Mouse (Mus musculus): Measurements from ENCODE around the gene Ltn1. TPM values are rescaled to one million over a fixed set of nuclear protein-coding genes. Genes with fewer than 3 reads are reported as not detected.

Gene Ltn1
- total and polyA plus RNA-seq, 2 experiments from 2014 or later, result 19.1 to 22.1 TPM

GRCm38 (mm10) chr16:87364231-87364630 is 68.2 kb downstream of the Ltn1 start:
- no peaks in the 10 kb centered on the region for H3K4me1 ChIP-seq (ENCODE audit: insufficient read depth)
- no peak overlapping the region for H3K27ac ChIP-seq (ENCODE audit: low read depth, low read length)
- H3K9ac ChIP-seq, result no peak overlapping the region
- no peak overlapping the region for H3K4me3 ChIP-seq (ENCODE audit: low read depth, low read length)
- no peaks in the 10 kb centered on the region for H3K27me3 ChIP-seq (ENCODE audit: insufficient read depth, low read length)
- no peak for TF ChIP-seq CTCF (IDR thresholded peaks at IDR 0.05; ENCODE audit: low read depth)
- H3K4me2 ChIP-seq (ENCODE audit: low read depth), result no peak overlapping the region
- no peak for ATAC-seq
- 95% methylated on average over 4 of the region's 4 CpGs for WGBS
- H3K36me3 ChIP-seq (ENCODE audit: insufficient read depth), result peaks cover 35% of the 10 kb centered on the region
- no peak for DNase-seq
- H3K9me3 ChIP-seq (ENCODE audit: low read length), result no peaks in the 10 kb centered on the region

- Histone ChIP-seq H3K27ac (ENCODE audit: low read depth, low read length) (no peak overlapping the region), H3K36me3 (ENCODE audit: insufficient read depth) (peaks cover 32% of the 10 kb centered on the region), H3K27me3 (ENCODE audit: insufficient read depth, low read length) (no peaks in the 10 kb centered on the region), H3K4me2 (ENCODE audit: low read depth) (no peak overlapping the region), H3K4me1 (ENCODE audit: insufficient read depth) (no peaks in the 10 kb centered on the region), H3K9ac (no peak overlapping the region), H3K4me3 (ENCODE audit: low read depth, low read length) (no peak overlapping the region), H3K9me3 (ENCODE audit: low read length) (no peaks in the 10 kb centered on the region)
- TF ChIP-seq CTCF (IDR thresholded peaks at IDR 0.05; ENCODE audit: low read depth), result no peak
- ATAC-seq (no peak), DNase-seq (no peak)
- 89% methylated on average over 6 of the region's 6 CpGs for WGBS
These were observed 72.3 kb downstream of the Ltn1 start for GRCm38 (mm10) chr16:87360096-87360495.

- ATAC-seq, result no peak
- H3K9me3 ChIP-seq (ENCODE audit: low read length), result 0 out of 2 replicates have a peak, but pooled peaks cover 6% of the 10 kb centered on the region
- peak overlapping the region; percentile 74 for H3K4me3 ChIP-seq (ENCODE audit: low read depth, low read length)
- 75% methylated on average over 7 of the region's 7 CpGs for WGBS
- H3K27ac ChIP-seq (ENCODE audit: low read depth, low read length), result peak overlapping the region; percentile 96; the same call in 1 of the 2 replicates
- H3K4me1 ChIP-seq (ENCODE audit: insufficient read depth), result 0 out of 2 replicates have a peak, but pooled peaks cover 3% of the 10 kb centered on the region
- peaks cover 9% of the 10 kb centered on the region; the same call in 1 of the 2 replicates for H3K36me3 ChIP-seq (ENCODE audit: insufficient read depth)
- H3K4me2 ChIP-seq (ENCODE audit: low read depth), result peak overlapping the region; percentile 54
- peak overlapping the region; percentile 83 for H3K9ac ChIP-seq
- TF ChIP-seq CTCF (IDR thresholded peaks at IDR 0.05; ENCODE audit: low read depth), result no peak
- no peak for DNase-seq
- no peaks in the 10 kb centered on the region for H3K27me3 ChIP-seq (ENCODE audit: insufficient read depth, low read length)
These were observed 77.7 kb downstream of the Ltn1 start for GRCm38 (mm10) chr16:87354748-87355147.

- H3K9ac ChIP-seq, result peak within 1 kb of the TSS; percentile 83
- DNase-seq (peak; percentile 98), ATAC-seq (peak; percentile 99)
- no peaks in the 10 kb centered on the region for H3K27me3 ChIP-seq (ENCODE audit: insufficient read depth, low read length)
- H3K4me2 ChIP-seq (ENCODE audit: low read depth), result peak within 1 kb of the TSS; percentile 54
- H3K27ac ChIP-seq (ENCODE audit: low read depth, low read length), result peak within 1 kb of the TSS; percentile 96
- under 1% methylated on average over 48 of the region's 48 CpGs for WGBS
- H3K36me3 ChIP-seq (ENCODE audit: insufficient read depth), result peaks cover 9% of the 10 kb centered on the region; the same call in 1 of the 2 replicates
- H3K9me3 ChIP-seq (ENCODE audit: low read length), result 0 out of 2 replicates have a peak, but pooled peaks cover 6% of the 10 kb centered on the region
- H3K4me1 ChIP-seq (ENCODE audit: insufficient read depth), result 0 out of 2 replicates have a peak, but pooled peaks cover 3% of the 10 kb centered on the region
- peak; percentile 41 for TF ChIP-seq CTCF (IDR thresholded peaks at IDR 0.05; ENCODE audit: low read depth)
- peak within 1 kb of the TSS; percentile 74 for H3K4me3 ChIP-seq (ENCODE audit: low read depth, low read length)
These were observed 78.3 kb downstream of the Ltn1 start, which contains the start of gene N6amt1 for GRCm38 (mm10) chr16:87354075-87354583. TSS of gene N6amt1 (plus strand) at chr16:87354185.

GRCm38 (mm10) chr16:87353605-87354004 is 78.8 kb downstream of the Ltn1 start:
- Histone ChIP-seq H3K9me3 (ENCODE audit: low read length) (0 out of 2 replicates have a peak, but pooled peaks cover 6% of the 10 kb centered on the region), H3K27me3 (ENCODE audit: insufficient read depth, low read length) (no peaks in the 10 kb centered on the region), H3K36me3 (ENCODE audit: insufficient read depth) (peaks cover 9% of the 10 kb centered on the region; the same call in 1 of the 2 replicates), H3K4me1 (ENCODE audit: insufficient read depth) (0 out of 2 replicates have a peak, but pooled peaks cover 3% of the 10 kb centered on the region), H3K27ac (ENCODE audit: low read depth, low read length) (no peak overlapping the region), H3K9ac (peak overlapping the region; percentile 83; the same call in 1 of the 2 replicates), H3K4me2 (ENCODE audit: low read depth) (peak overlapping the region; percentile 54), H3K4me3 (ENCODE audit: low read depth, low read length) (peak overlapping the region; percentile 74)
- TF ChIP-seq CTCF (IDR thresholded peaks at IDR 0.05; ENCODE audit: low read depth), result no peak
- no peak for DNase-seq
- no peak for ATAC-seq
- WGBS, result 100% methylated on average over 1 of the region's 1 CpGs

GRCm38 (mm10) chr16:87351386-87352105 is 80.9 kb downstream of the Ltn1 start:
- Histone ChIP-seq H3K4me1 (ENCODE audit: insufficient read depth) (0 out of 2 replicates have a peak, but pooled peaks cover 3% of the 10 kb centered on the region), H3K9me3 (ENCODE audit: low read length) (0 out of 2 replicates have a peak, but pooled peaks cover 6% of the 10 kb centered on the region), H3K36me3 (ENCODE audit: insufficient read depth) (0 out of 2 replicates have a peak, but pooled peaks cover 2% of the 10 kb centered on the region), H3K4me3 (ENCODE audit: low read depth, low read length) (no peak overlapping the region), H3K27ac (ENCODE audit: low read depth, low read length) (no peak overlapping the region), H3K27me3 (ENCODE audit: insufficient read depth, low read length) (no peaks in the 10 kb centered on the region), H3K9ac (no peak overlapping the region), H3K4me2 (ENCODE audit: low read depth) (no peak overlapping the region)
- no peak for TF ChIP-seq CTCF (IDR thresholded peaks at IDR 0.05; ENCODE audit: low read depth)
- ATAC-seq, result no peak
- 76% methylated on average over 5 of the region's 5 CpGs for WGBS
- no peak for DNase-seq

- ATAC-seq (no peak), DNase-seq (no peak)
- Histone ChIP-seq H3K4me3 (ENCODE audit: low read depth, low read length) (no peak overlapping the region), H3K9ac (no peak overlapping the region), H3K36me3 (ENCODE audit: insufficient read depth) (no peaks in the 10 kb centered on the region), H3K4me1 (ENCODE audit: insufficient read depth) (no peaks in the 10 kb centered on the region), H3K27me3 (ENCODE audit: insufficient read depth, low read length) (no peaks in the 10 kb centered on the region), H3K27ac (ENCODE audit: low read depth, low read length) (no peak overlapping the region), H3K4me2 (ENCODE audit: low read depth) (no peak overlapping the region), H3K9me3 (ENCODE audit: low read length) (0 out of 2 replicates have a peak, but pooled peaks cover 6% of the 10 kb centered on the region)
- no peak for TF ChIP-seq CTCF (IDR thresholded peaks at IDR 0.05; ENCODE audit: low read depth)
- 100% methylated on average over 2 of the region's 2 CpGs for WGBS
These were observed 84.3 kb downstream of the Ltn1 start for GRCm38 (mm10) chr16:87348133-87348532.

Measured in forebrain, postnatal 0 days (tissue).